Mouse (Mus musculus): ENCODE measurements around the gene Dzip1. TPM values are rescaled to one million over a fixed set of nuclear protein-coding genes. Genes with fewer than 3 reads are reported as not detected.

Dzip1 gene
- polyA plus RNA-seq, 1 experiment: 0.56 TPM

DNA sequence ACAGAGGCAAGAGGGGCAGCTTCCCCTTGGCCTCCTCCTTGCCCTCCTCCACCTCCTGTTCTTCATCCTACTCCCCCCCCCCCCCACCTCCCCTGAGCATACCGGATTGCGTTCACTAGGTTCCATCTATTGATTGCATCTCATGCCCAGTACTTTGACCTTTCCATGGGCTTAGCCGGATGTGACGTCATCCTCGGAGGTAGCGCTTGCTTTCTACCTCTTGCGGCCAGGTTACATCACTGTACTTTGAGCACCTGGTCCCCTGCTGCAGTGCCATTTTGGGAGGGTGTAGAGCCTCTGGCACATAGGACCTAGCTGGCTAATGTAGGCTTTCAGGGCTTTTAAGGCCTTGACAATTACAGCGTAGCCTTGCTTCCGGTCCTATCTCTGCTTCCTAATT is 9.4 kb upstream of the Dzip1 start:
- no peak for TF ChIP-seq GATA1 (IDR thresholded peaks at IDR 0.05; ENCODE audit: low read length)

DNA sequence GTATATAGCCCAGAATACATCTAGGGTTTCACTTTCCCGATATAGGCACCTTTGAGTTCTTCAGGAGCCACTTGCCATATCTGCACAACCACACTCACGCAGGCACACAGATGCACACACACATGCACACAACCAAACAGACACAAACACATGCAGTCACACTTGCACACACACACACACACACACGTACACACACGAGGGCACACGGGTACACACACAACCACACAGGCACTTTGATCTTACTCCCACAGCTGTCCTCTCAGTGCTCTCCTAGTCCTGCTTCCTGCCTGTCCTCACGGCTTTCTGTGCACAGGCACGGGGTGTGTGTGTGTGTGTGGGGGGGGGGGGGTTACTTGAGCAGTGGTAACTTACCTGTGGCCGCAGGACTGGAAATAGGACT is 7.7 kb upstream of the Dzip1 start:
- TF ChIP-seq GATA1 (IDR thresholded peaks at IDR 0.05; ENCODE audit: low read length): no peak

DNA sequence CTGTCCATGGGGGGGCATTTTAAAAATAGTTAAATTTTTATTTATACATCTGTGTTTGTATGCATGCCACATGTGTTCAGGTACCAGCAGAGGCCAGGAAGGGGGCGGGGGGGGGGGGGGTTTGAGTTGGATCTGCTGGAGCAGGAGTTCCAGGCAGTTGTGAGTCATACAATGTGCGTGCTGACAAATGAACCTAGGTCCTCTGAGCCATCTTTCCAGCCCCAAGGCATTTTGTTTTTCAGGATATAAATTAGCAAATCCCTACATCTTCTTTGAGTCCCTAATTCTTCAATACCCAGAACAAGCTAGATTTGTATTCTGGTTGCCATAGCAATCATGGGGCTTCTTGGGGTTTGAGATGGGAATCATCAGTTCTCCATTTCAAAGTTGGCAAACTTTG is 5.9 kb upstream of the Dzip1 start:
- TF ChIP-seq GATA1 (IDR thresholded peaks at IDR 0.05; ENCODE audit: low read length): no peak

DNA sequence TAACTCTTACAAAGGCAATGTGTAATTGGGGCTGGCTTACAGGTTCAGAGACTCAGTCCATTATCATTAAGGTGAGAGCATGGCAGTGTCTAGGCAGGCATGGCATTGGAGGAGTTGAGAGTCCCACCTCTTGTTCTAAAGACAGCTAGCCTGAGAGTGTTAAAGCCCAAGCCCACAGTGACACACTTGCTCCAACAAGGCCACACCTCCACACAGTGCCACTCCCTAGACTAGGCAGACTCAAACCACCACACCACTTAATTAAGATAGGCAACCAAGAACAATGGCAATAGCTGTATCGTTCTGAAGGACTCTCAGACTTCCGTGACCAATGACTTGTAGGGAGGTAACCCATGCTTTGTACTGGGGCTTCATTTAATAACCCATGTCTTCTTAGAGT is 5.5 kb upstream of the Dzip1 start:
- TF ChIP-seq GATA1 (IDR thresholded peaks at IDR 0.05; ENCODE audit: low read length): no peak

DNA sequence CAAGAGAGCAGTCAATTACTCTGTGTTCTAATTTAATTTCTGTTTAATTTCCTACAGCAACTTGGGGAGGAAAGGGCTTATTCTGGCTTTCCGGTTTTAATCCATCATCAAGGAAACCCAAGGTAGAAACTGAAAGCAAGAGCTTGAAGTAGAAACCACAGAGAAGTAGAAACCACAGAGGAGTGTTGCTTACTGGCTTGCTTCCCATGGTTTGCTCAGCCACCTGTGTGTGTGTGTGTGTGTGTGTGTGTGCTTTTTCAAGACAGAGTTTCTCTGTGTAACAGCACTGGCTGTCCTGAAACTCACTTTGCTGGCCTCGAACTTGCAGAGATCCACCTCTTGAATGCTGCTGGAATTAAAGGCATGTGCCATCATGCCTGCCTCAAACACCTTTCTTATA is 4.5 kb upstream of the Dzip1 start:
- TF ChIP-seq GATA1 (IDR thresholded peaks at IDR 0.05; ENCODE audit: low read length): no peak

DNA sequence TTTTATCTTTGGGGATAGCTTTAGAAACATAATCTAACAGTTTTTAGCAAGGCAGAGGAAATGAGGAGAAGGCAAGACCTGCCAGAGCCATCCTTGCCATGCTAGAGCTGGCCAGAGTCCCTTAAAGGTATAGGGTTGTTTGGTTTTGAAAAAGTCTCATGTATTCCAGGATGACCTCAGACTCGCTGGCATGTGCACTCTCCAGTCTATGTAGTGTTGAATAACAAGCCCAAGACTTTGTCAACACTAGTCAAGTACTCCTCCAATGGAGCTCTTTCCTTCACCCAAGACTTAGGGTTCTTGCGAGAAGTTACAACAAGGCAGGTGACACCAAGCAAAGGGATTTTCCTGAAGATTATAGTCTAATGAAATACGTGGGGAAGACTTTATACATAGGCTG is 3.3 kb upstream of the Dzip1 start:
- no peak for TF ChIP-seq GATA1 (IDR thresholded peaks at IDR 0.05; ENCODE audit: low read length)

DNA sequence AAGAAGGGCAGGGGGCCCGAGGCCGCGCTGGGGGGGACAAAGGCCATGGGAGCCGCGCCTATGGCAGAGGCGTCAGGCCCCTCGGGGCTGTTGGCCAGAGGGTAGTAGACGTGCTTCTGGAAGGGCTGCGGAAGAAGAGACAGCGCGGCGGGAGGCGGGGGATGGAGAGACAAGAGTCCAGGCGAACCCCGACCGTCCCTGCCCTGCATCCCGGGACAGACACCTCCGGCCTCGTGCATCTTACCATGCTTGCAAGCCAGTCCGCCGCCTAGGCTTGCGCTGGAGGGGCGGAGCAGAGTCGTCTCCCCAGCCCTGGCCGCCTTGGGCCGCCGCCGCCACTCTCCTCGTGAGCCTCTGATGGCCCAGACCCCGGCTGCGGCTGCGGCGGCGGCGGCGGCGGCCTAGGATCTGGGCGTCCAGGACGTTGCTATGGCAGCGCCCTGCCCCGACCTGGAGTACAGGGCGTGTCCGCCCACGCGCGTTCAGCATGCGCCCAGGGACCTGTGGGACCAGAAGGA is 2.5 kb downstream of the Dzip1 start:
- TF ChIP-seq GATA1 (IDR thresholded peaks at IDR 0.05; ENCODE audit: low read length): no peak

DNA sequence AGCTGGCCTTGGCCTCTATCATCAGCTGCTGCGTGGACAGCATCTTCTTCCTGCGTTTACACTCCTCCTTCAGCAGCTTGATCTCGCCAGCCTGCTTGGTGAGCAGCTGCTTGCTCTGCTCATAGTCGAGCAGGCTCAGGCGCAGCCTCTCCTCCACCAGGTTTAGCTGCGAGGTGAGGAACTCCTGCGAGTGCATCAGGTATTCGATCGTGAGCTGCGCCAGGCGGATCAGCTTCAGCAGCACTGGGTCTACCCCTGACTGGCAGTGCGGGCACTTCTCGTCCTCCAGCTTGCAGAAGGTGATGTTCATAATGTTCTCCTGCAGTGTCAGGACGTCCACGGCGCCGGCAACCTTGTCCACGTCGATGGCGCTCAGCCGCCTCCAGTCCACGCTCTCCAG is 3.0 kb downstream of the Dzip1 start:
- no peak for TF ChIP-seq GATA1 (IDR thresholded peaks at IDR 0.05; ENCODE audit: low read length)

DNA sequence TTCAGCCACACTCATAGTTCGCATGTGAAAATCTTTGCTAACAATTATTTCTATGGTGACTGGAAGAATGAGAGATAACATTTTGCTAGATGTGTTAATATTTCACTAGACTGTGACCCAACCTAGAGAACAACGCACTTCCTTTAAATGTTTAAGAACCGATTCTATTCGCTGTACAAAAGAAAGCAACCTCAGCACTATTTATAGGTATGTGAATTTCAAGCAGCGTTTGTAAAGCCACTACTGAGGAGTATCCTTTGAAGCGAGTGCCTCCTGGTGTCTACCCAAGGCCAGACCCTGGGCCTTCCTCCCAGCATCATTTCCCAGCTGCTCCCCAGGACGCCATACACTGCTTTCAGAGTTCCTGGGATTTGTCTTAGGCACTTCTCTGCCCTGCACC is 4.6 kb downstream of the Dzip1 start:
- TF ChIP-seq GATA1 (IDR thresholded peaks at IDR 0.05; ENCODE audit: low read length): no peak

DNA sequence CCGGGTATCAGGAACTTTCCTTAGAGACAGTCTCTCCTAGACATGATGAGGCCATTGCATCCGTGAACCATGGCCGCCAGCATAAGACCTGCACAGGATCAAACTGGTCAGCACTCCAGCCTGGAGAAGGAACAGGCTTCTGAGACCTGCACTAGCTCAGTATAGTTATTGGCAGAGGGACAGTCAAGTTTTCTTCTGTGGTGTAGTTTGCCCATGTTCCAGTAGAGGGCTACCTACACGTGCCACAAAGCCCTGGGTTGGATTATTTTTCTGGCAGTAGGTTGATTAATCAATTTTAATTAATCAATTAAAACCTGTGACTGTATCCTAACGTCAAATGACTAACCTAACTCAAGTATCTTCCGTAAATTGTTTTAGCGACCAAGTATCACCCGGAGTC is 6.2 kb downstream of the Dzip1 start:
- no peak for TF ChIP-seq GATA1 (IDR thresholded peaks at IDR 0.05; ENCODE audit: low read length)

DNA sequence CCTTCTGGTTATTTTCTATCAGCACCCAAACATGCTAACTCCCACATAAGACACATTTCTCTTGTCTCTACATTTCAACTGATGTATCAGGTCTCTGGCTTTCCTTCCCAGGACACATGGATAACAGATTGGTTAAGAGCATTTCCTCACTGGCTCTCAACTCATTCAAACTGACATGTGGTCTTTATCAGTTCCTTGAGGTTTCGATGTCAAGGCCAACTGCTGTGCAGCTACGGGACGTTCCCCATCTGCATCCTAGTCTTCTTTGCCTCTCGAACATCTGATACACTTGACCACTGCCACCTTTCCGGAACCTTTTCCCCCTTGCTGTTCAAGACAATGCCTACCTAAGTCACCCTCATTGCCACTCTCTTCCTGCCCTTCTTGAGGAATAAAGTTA is 11.6 kb downstream of the Dzip1 start:
- TF ChIP-seq GATA1 (IDR thresholded peaks at IDR 0.05; ENCODE audit: low read length): no peak

DNA sequence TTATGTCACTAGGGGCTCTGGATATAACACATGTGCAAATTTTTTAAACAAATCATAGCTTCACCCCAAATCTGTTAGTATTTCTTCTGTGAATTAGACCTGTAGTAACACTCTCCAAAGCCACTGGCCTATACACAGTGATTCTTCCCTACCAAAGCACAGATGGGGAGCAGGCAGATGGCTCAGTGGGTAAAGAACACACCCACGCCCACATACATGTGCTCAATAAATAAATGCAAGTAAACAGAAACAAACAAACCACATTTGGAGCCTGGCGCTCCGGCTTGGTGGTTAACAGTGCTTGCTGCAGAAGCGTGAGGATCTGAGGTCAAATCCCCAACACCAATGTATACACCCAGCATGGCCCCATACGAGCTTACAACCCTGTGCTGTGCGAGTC is 13.7 kb downstream of the Dzip1 start:
- no peak for TF ChIP-seq GATA1 (IDR thresholded peaks at IDR 0.05; ENCODE audit: low read length)

DNA sequence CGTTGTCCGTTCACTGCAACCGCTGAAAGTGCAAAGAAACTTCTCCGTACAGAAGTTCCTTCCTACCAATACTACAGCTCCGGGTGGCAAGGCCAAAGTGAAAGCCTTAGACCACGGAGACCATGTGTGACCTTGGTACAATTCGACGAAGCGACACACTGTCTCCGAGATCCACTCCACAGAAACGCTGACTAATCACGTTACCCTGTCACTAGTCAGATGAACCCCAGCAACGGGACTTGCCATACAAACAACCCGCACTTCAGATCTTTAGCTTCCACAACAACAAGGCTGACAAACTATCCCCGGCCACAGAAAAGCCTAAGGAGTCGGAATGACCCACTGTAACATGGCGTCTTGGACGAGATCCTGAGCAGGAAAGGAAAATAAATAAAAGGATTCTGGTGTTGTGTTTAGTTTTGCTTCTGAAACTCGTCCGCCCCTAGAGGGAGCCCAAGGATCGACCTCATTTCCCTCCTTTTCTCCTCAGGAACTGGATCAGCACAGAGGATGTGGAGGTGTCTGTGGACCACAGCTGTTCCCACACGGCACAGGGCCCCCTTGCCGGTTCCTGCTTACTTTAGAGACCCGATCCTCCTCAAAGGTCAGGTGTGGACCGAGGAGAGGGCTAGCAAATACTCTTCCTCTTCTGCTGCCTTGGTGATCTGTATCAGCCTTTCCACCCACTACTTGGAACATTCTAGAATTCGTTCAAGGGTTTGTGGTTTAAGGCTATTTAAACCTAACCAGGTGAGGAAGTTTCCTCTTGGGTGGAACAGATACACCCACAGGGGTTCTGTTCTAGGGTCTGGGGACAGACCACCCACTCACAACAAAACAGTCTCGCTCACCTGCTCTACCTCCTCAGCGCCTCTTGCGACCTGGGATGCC is 14.7 kb downstream of the Dzip1 start:
- no peak for TF ChIP-seq GATA1 (IDR thresholded peaks at IDR 0.05; ENCODE audit: low read length)

DNA sequence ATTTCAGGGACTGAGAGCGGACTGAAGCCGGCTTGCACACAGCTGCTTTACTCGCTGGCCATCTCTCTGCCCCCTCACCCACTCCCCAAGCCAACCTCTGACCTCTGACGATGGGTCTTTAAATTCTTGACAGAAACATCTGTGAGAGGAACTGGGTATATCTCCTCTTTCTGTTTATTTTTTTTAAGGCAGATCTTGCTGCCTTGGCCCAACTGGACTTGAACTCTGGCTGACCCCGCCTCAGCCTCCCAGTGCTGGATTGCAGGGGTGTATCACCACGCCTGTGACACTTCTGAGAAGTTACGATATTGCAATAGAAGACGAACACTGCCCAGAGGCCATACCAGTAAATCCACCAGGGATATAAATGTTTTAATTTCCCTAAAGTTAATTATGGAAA is 15.4 kb downstream of the Dzip1 start:
- no peak for TF ChIP-seq GATA1 (IDR thresholded peaks at IDR 0.05; ENCODE audit: low read length)

DNA sequence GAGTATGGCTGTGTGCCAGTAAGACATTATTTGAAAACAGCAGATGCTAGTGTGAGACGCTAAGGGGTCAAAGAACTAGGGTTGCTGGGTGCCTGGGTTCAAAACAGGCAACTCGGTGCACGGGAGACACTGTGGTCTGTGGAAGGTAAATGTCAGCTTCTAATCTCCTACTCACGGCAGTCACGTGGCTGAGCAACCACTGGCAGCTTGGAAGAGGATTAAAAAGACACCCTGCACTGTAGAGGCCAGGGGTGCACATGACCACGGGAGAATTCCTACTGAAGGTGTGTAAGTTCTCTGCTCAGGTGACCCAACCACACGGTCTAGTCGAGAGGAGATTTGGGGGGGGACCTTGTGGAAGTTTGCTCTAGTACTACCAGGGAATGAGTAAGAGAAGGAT is 17.7 kb downstream of the Dzip1 start:
- no peak for TF ChIP-seq GATA1 (IDR thresholded peaks at IDR 0.05; ENCODE audit: low read length)

DNA sequence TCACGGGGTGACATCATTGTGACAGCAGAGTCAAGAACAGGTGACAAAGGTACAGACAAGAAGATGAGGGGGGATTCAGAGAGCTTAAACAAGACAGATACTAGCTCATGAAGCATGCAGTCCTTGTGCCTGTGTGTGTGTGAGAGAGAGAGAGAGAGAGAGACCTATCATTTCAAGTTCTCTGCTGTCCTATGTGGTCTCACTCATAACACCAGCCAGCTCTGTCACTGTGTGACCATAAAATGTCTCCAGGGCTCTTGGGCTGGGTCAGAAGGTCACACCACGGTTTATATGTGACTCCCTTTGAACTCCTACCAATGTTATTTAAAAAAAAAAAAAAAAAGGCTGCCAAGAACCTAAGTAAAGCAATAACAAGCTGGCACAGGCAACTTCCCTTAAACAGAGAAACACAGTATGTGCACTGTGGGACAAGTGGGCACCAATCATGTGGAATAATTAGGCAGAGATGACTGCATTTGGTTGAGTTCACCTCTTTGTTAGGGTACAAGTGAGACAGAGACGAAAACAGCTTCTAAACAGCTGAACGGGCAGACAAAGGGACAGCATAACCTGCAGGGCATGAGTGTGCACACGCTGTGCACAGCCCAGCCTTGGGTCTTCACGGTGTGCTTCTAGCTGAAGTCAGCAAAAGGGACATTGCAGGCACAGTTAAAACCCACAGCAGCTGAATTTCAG is 21.2 kb downstream of the Dzip1 start:
- no peak for TF ChIP-seq GATA1 (IDR thresholded peaks at IDR 0.05; ENCODE audit: low read length)

DNA sequence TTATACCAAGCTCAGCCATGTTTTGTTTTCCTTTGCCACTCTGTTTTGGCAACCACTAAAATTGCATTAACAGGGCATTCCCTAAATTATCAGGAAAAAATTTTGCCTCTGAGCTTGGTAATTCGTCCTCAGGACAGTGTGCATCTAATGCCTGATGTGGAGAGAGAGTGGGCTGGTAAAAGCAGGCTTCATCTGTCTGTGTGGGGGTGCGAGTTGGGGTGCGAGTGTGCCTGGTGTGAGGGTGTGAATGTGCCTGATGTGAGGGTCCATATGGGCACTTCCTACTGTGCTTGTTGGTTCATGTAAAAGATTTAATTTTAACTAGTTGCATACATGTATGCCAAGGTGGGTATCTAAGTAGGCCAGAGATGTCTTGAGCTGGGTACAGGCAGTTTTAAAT is 21.9 kb downstream of the Dzip1 start:
- no peak for TF ChIP-seq GATA1 (IDR thresholded peaks at IDR 0.05; ENCODE audit: low read length)
